Comparison of ENCODE assay signal across 8 mouse cellular contexts in the genomic region with DNA sequence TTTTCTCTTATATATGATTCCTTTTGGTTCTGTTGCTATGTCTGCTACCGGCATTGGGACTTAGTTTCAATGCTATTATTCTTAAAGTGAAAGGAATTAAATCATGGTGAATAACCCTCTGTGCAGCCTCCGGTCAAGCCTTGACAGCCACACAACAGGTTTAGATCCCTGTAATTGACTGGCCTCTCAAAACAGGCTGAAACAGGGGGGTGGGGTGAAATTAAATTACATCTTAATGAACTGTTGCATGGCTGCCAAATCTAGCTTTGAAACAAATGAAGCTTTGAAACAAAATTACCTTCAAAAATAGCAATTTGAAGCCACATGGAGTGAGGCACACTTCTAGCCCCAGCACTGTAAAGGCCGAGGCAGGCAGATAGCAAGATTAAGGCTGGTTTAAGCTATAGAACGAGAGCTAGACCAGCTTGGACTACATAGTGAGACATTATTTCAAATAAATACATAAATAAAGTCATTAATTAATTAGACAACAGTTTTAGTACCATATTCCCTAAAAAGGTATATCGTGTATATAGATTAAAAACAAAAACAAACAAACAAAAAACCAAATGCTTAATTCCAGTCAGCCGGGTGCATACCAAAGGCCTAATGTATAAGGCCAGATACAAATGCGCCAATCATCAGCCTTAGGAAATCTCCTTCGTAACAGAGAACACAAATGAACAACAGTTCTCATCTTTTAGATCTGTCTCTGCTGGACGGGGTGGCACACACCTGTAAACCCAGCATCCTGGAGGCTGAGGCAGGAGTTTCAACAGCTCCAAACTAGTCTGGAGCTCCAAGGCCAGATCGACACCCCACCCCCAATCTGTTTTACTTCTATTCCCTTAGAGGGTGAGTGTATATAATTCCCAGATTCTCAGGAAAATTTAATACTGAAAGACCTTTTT. TPM values are rescaled to one million over a fixed set of nuclear protein-coding genes. Genes with fewer than 3 reads are reported as not detected.
A peak's percentile ranks its signal among the peaks of the same experiment; 100 is the strongest.
DNase-seq lines count a peak whose midpoint lies in the region; ATAC-seq lines count a peak whose summit lies in the region.

No protein-coding gene starts in this region.

- no peaks in the 10 kb centered on the region for H3K27me3 ChIP-seq in kidney, embryonic 16.5 days (ENCODE audit: insufficient read depth, low read length)
- no peaks in the 10 kb centered on the region for H3K27me3 ChIP-seq in embryonic facial prominence, embryonic 11.5 days (ENCODE audit: control insufficient read depth, insufficient read depth, low read length)
- H3K27me3 ChIP-seq in intestine, embryonic 16.5 days (replicated peaks; ENCODE audit: control insufficient read depth, insufficient read depth, low read length): no peaks in the 10 kb centered on the region
- H3K27me3 ChIP-seq in neural tube, embryonic 14.5 days (ENCODE audit: control insufficient read depth, insufficient read depth, low read length): no peaks in the 10 kb centered on the region

- WGBS in kidney, embryonic 16.5 days: 27% methylated on average over 10 of the region's 10 CpGs
- 25% methylated on average over 10 of the region's 10 CpGs for WGBS in embryonic facial prominence, embryonic 11.5 days
- WGBS in intestine, embryonic 16.5 days: 36% methylated on average over 10 of the region's 10 CpGs
- WGBS in neural tube, embryonic 14.5 days: 18% methylated on average over 10 of the region's 10 CpGs

- H3K9ac ChIP-seq in kidney, embryonic 16.5 days (replicated peaks; ENCODE audit: low read length): peak overlapping the region; percentile 86
- H3K9ac ChIP-seq in embryonic facial prominence, embryonic 11.5 days (replicated peaks; ENCODE audit: low read length): peak overlapping the region; percentile 76
- peak overlapping the region; percentile 79 for H3K9ac ChIP-seq in intestine, embryonic 16.5 days (ENCODE audit: low read depth, low read length)
- peak overlapping the region; percentile 86 for H3K9ac ChIP-seq in neural tube, embryonic 14.5 days (replicated peaks; ENCODE audit: low read depth, low read length)

- H3K9me3 ChIP-seq in kidney, embryonic 16.5 days (ENCODE audit: low read length): no peaks in the 10 kb centered on the region
- no peaks in the 10 kb centered on the region for H3K9me3 ChIP-seq in embryonic facial prominence, embryonic 11.5 days (replicated peaks; ENCODE audit: control insufficient read depth, low read length)
- H3K9me3 ChIP-seq in intestine, embryonic 16.5 days (ENCODE audit: control insufficient read depth, low read length): no peaks in the 10 kb centered on the region
- no peaks in the 10 kb centered on the region for H3K9me3 ChIP-seq in neural tube, embryonic 14.5 days (ENCODE audit: control insufficient read depth, low read length)

- peaks cover 8% of the 10 kb centered on the region for H3K4me1 ChIP-seq in kidney, embryonic 16.5 days (ENCODE audit: insufficient read depth, low read length)
- no peaks in the 10 kb centered on the region for H3K4me1 ChIP-seq in embryonic facial prominence, embryonic 11.5 days (ENCODE audit: control insufficient read depth, insufficient read depth, low read length)
- H3K4me1 ChIP-seq in intestine, embryonic 16.5 days (ENCODE audit: control insufficient read depth, insufficient read depth, low read length): peaks cover 5% of the 10 kb centered on the region; the same call in 1 of the 2 replicates
- peaks cover 14% of the 10 kb centered on the region; the same call in 1 of the 2 replicates for H3K4me1 ChIP-seq in neural tube, embryonic 14.5 days (ENCODE audit: control insufficient read depth, insufficient read depth, low read length)

- peaks cover 11% of the 10 kb centered on the region; the same call in 1 of the 2 replicates for H3K36me3 ChIP-seq in kidney, embryonic 16.5 days (ENCODE audit: insufficient read depth, low read length)
- no peaks in the 10 kb centered on the region for H3K36me3 ChIP-seq in embryonic facial prominence, embryonic 11.5 days (replicated peaks; ENCODE audit: control insufficient read depth, insufficient read depth, low read depth, low read length)
- no peaks in the 10 kb centered on the region for H3K36me3 ChIP-seq in intestine, embryonic 16.5 days (ENCODE audit: control insufficient read depth, insufficient read depth, low read length)
- H3K36me3 ChIP-seq in neural tube, embryonic 14.5 days (ENCODE audit: control insufficient read depth, insufficient read depth, low read length): peaks cover 3% of the 10 kb centered on the region; the same call in 1 of the 2 replicates

- H3K27ac ChIP-seq in kidney, embryonic 16.5 days (ENCODE audit: low read length): peak overlapping the region; percentile 75; the same call in 1 of the 2 replicates
- H3K27ac ChIP-seq in embryonic facial prominence, embryonic 11.5 days (replicated peaks; ENCODE audit: low read depth, low read length): no peak overlapping the region
- H3K27ac ChIP-seq in intestine, embryonic 16.5 days (ENCODE audit: low read length): peak overlapping the region; percentile 56; the same call in 1 of the 2 replicates
- H3K27ac ChIP-seq in neural tube, embryonic 14.5 days (ENCODE audit: low read depth, low read length): peak overlapping the region; percentile 85

- H3K4me2 ChIP-seq in kidney, embryonic 16.5 days (replicated peaks; ENCODE audit: low read depth, low read length): peak overlapping the region; percentile 89
- H3K4me2 ChIP-seq in embryonic facial prominence, embryonic 11.5 days (ENCODE audit: low read depth, low read length): peak overlapping the region; percentile 83
- H3K4me2 ChIP-seq in intestine, embryonic 16.5 days (ENCODE audit: low read depth, low read length): peak overlapping the region; percentile 84
- H3K4me2 ChIP-seq in neural tube, embryonic 14.5 days (ENCODE audit: low read depth, low read length): peak overlapping the region; percentile 69

- ATAC-seq in kidney, embryonic 16.5 days (ENCODE audit: low FRiP score, low TSS enrichment): peak; percentile 24; the same call in 1 of the 2 replicates
- peak; percentile 21; the same call in 1 of the 2 replicates for ATAC-seq in embryonic facial prominence, embryonic 11.5 days (replicated peaks; ENCODE audit: insufficient number of reproducible peaks, low FRiP score, low TSS enrichment, low read depth)
- ATAC-seq in intestine, embryonic 16.5 days: peak; percentile 18; the same call in 1 of the 2 replicates
- ATAC-seq in neural tube, embryonic 14.5 days (ENCODE audit: low read depth): peak; percentile 22; the same call in 1 of the 2 replicates
- ATAC-seq in megakaryocyte-erythroid progenitor cell, adult 5-6 weeks (replicated peaks; ENCODE audit: low FRiP score, low TSS enrichment, poor library complexity, severe bottlenecking): no peak

- no peak for DNase-seq in kidney, postnatal 25 days
- DNase-seq in embryonic facial prominence, embryonic 11.5 days (ENCODE audit: low spot score): peak; percentile 45
- no peak for DNase-seq in thymus, postnatal 0 days (ENCODE audit: low spot score)
- no peak for DNase-seq in spleen, postnatal 36 days (ENCODE audit: low spot score in 2 of 2)

- peak overlapping the region; percentile 55 for H3K4me3 ChIP-seq in kidney, embryonic 16.5 days (ENCODE audit: low read length)
- H3K4me3 ChIP-seq in embryonic facial prominence, embryonic 11.5 days (ENCODE audit: low read depth, low read length): peak overlapping the region; percentile 65
- peak overlapping the region; percentile 64 for H3K4me3 ChIP-seq in intestine, embryonic 16.5 days (ENCODE audit: low read length)
- peak overlapping the region; percentile 66 for H3K4me3 ChIP-seq in neural tube, embryonic 14.5 days (ENCODE audit: low read depth, low read length)

RNA-seq across cellular contexts. Expression of gene Zfp9, which starts 1.0 kb away (rescaled TPM):
- polyA plus RNA-seq in kidney, embryonic 16.5 days (2015; fragmentation: Nextera tagmentation; extraction: Ambion mirVana): 7.3 and 7.4 TPM in 2 replicates
- 13.7 and 14.1 TPM in 2 replicates for polyA plus RNA-seq in embryonic facial prominence, embryonic 11.5 days (2014; fragmentation: Nextera tagmentation; extraction: Ambion mirVana)
- 5.7 and 6.1 TPM in 2 replicates for polyA plus RNA-seq in intestine, embryonic 16.5 days (2015; fragmentation: Nextera tagmentation; extraction: Ambion mirVana)
- 14.6 and 16.1 TPM in 2 replicates for polyA plus RNA-seq in neural tube, embryonic 14.5 days (2014; fragmentation: Nextera tagmentation; extraction: Ambion mirVana)
- 0.73 and 0.76 TPM in 2 replicates for polyA plus RNA-seq in thymus, postnatal 0 days (2015; fragmentation: Nextera tagmentation; extraction: Ambion mirVana)
- 0.59 TPM in 1 of 2 replicates, not detected in the other for total RNA-seq in megakaryocyte-erythroid progenitor cell, adult 5-6 weeks (2014; fragmentation: Nextera tagmentation)
- 0.38 and 0.42 TPM in 2 replicates for total RNA-seq in megakaryocyte-erythroid progenitor cell, adult 5-6 weeks (2017)

RNA-seq across cellular contexts. Expression of gene Zfp248, which starts 22.8 kb away (rescaled TPM):
- 8.1 and 9.3 TPM in 2 replicates for polyA plus RNA-seq in kidney, embryonic 16.5 days (2015; fragmentation: Nextera tagmentation; extraction: Ambion mirVana)
- polyA plus RNA-seq in embryonic facial prominence, embryonic 11.5 days (2014; fragmentation: Nextera tagmentation; extraction: Ambion mirVana): 12.9 and 13.1 TPM in 2 replicates
- polyA plus RNA-seq in intestine, embryonic 16.5 days (2015; fragmentation: Nextera tagmentation; extraction: Ambion mirVana): 3.8 TPM in 2 replicates
- 18.3 and 22.2 TPM in 2 replicates for polyA plus RNA-seq in neural tube, embryonic 14.5 days (2014; fragmentation: Nextera tagmentation; extraction: Ambion mirVana)
- 2.7 and 3.7 TPM in 2 replicates for polyA plus RNA-seq in thymus, postnatal 0 days (2015; fragmentation: Nextera tagmentation; extraction: Ambion mirVana)
- total RNA-seq in megakaryocyte-erythroid progenitor cell, adult 5-6 weeks (2014; fragmentation: Nextera tagmentation): 2.1 and 5.7 TPM in 2 replicates
- 1.1 and 1.7 TPM in 2 replicates for total RNA-seq in megakaryocyte-erythroid progenitor cell, adult 5-6 weeks (2017)

RNA-seq across cellular contexts. Expression of gene Bms1, which starts 58.9 kb away (rescaled TPM):
- polyA plus RNA-seq in kidney, embryonic 16.5 days (2015; fragmentation: Nextera tagmentation; extraction: Ambion mirVana): 40.0 and 40.4 TPM in 2 replicates
- polyA plus RNA-seq in embryonic facial prominence, embryonic 11.5 days (2014; fragmentation: Nextera tagmentation; extraction: Ambion mirVana): 53.3 and 54.3 TPM in 2 replicates
- polyA plus RNA-seq in intestine, embryonic 16.5 days (2015; fragmentation: Nextera tagmentation; extraction: Ambion mirVana): 24.2 and 25.1 TPM in 2 replicates
- polyA plus RNA-seq in neural tube, embryonic 14.5 days (2014; fragmentation: Nextera tagmentation; extraction: Ambion mirVana): 19.3 and 26.9 TPM in 2 replicates
- 26.6 and 27.9 TPM in 2 replicates for polyA plus RNA-seq in thymus, postnatal 0 days (2015; fragmentation: Nextera tagmentation; extraction: Ambion mirVana)
- 50.0 and 64.2 TPM in 2 replicates for total RNA-seq in megakaryocyte-erythroid progenitor cell, adult 5-6 weeks (2014; fragmentation: Nextera tagmentation)
- 152 and 155 TPM in 2 replicates for total RNA-seq in megakaryocyte-erythroid progenitor cell, adult 5-6 weeks (2017)
